Mouse (Mus musculus) lung, postnatal 0 days (tissue): ENCODE results near the gene Prrt1. TPM values are rescaled to one million over a fixed set of nuclear protein-coding genes. Genes with fewer than 3 reads are reported as not detected.
A peak's percentile ranks its signal among the peaks of the same experiment; 100 is the strongest.

Experiments used
- ATAC-seq: fragments of 200-750 bp; cut with Nextera tagmentation; 2 replicates; pipeline ENCODE4 v1.8.0; 2017; ENCODE audit warnings: moderate library complexity
- DNase-seq: peaks from one replicate; pipeline ENCODE4 v3.0.0-alpha.2; 2016; ENCODE audit warnings: low spot score
- H3K27ac ChIP-seq: fragments of 300-500 bp; sonication (generic); 2 replicates; pipeline ENCODE4 v1.5.1; 2014; ENCODE audit warnings: antibody characterized with exemption, mild to moderate bottlenecking, low read length, mixed read lengths
- H3K27me3 ChIP-seq: fragments of 300-500 bp; sonication (generic); replicated peaks from 2 replicates; pipeline ENCODE4 v1.6.1; 2014; ENCODE audit warnings: low read length, mixed read lengths; ENCODE audit not compliant: insufficient read depth
- H3K36me3 ChIP-seq: fragments of 300-500 bp; sonication (generic); 2 replicates; pipeline ENCODE4 v1.6.1; 2014; ENCODE audit warnings: low read length, mixed read lengths; ENCODE audit not compliant: insufficient read depth
- H3K4me1 ChIP-seq: fragments of 300-500 bp; sonication (generic); 2 replicates; pipeline ENCODE4 v1.6.1; 2014; ENCODE audit warnings: antibody characterized with exemption, low read depth, low read length, mixed read lengths; ENCODE audit not compliant: insufficient read depth
- H3K4me2 ChIP-seq: fragments of 300-500 bp; sonication (generic); replicated peaks from 2 replicates; pipeline ENCODE4 v1.6.1; 2014; ENCODE audit warnings: low read depth, mild to moderate bottlenecking, low read length, moderate library complexity, mixed read lengths
- H3K4me3 ChIP-seq: fragments of 300-500 bp; sonication (generic); 2 replicates; pipeline ENCODE4 v1.5.1; 2014; ENCODE audit warnings: low read depth, low read length
- H3K9ac ChIP-seq: fragments of 300-500 bp; sonication (generic); replicated peaks from 2 replicates; pipeline ENCODE4 v1.6.1; 2014; ENCODE audit warnings: low read depth, mild to moderate bottlenecking
- H3K9me3 ChIP-seq: fragments of 300-500 bp; sonication (generic); 2 replicates; pipeline ENCODE4 v1.6.1; 2016; ENCODE audit warnings: low read length, mixed read lengths
- CTCF ChIP-seq: IDR thresholded peaks from 2 replicates; pipeline ENCODE4 v1.5.1; 2016; ENCODE audit warnings: antibody characterized with exemption, mild to moderate bottlenecking
- EP300 ChIP-seq: IDR thresholded peaks from 2 replicates; pipeline ENCODE4 v1.6.1; 2016; ENCODE audit warnings: antibody characterized with exemption, mild to moderate bottlenecking, control low read depth
- WGBS: fragments of 180-500 bp; shearing (Covaris S2); extraction: QIAGEN DNeasy Blood & Tissue Kit; methylation state at CpG from one replicate; pipeline ENCODE4 v1.1.7; 2014; 5-methylcytosine and 5-hydroxymethylcytosine counted together
- polyA plus RNA-seq: library from polyadenylated mRNA; unstranded; fragments of >200 nt; fragmentation: Nextera tagmentation; extraction: Ambion mirVana; gene quantifications from 2 replicates; pipeline ENCODE4 v1.2.1, GENCODE M21; 2015

The Prrt1 gene
- polyA plus RNA-seq, 1 experiment from 2014 or later = 0.29 TPM

GRCm38 (mm10) chr17:34613830-34614229 lies 15.5 kb upstream of the Prrt1 start:
- 89% methylated on average over 10 of the region's 10 CpGs for WGBS
- no peak for DNase-seq
- Histone ChIP-seq H3K4me2 (no peak overlapping the region), H3K9ac (no peak overlapping the region), H3K9me3 (no peaks in the 10 kb centered on the region), H3K27ac (no peak overlapping the region), H3K4me3 (no peak overlapping the region), H3K4me1 (0 out of 2 replicates have a peak, but pooled peaks cover under 1% of the 10 kb centered on the region), H3K36me3 (peaks cover 26% of the 10 kb centered on the region), H3K27me3 (no peaks in the 10 kb centered on the region)
- no peak for ATAC-seq
- TF ChIP-seq CTCF (no peak), EP300 (no peak)

- H3K36me3 ChIP-seq = peaks cover 26% of the 10 kb centered on the region
- TF ChIP-seq CTCF (no peak), EP300 (no peak)
- WGBS = 74% methylated on average over 6 of the region's 6 CpGs
- H3K4me1 ChIP-seq = no peaks in the 10 kb centered on the region
- H3K4me2 ChIP-seq = no peak within 1 kb of the TSS
- no peaks in the 10 kb centered on the region for H3K27me3 ChIP-seq
- ATAC-seq (no peak), DNase-seq (no peak)
- H3K9me3 ChIP-seq = no peaks in the 10 kb centered on the region
- no peak within 1 kb of the TSS for H3K9ac ChIP-seq
- no peak within 1 kb of the TSS for H3K4me3 ChIP-seq
- H3K27ac ChIP-seq = peak within 1 kb of the TSS; percentile 43; the same call in 1 of the 2 replicates
Observed at GRCm38 (mm10) chr17:34615871-34616270, 13.5 kb upstream of the Prrt1 start, which contains the start of gene Egfl8. Egfl8 (minus strand) TSS chr17:34615971.

GRCm38 (mm10) chr17:34618999-34619398 lies 10.3 kb upstream of the Prrt1 start:
- Histone ChIP-seq H3K36me3 (peaks cover 7% of the 10 kb centered on the region; the same call in 1 of the 2 replicates), H3K4me3 (no peak overlapping the region), H3K9me3 (no peaks in the 10 kb centered on the region), H3K4me2 (no peak overlapping the region), H3K4me1 (no peaks in the 10 kb centered on the region), H3K27ac (no peak overlapping the region), H3K9ac (no peak overlapping the region), H3K27me3 (no peaks in the 10 kb centered on the region)
- TF ChIP-seq CTCF (peak; percentile 91), EP300 (no peak)
- DNase-seq (peak; percentile 76), ATAC-seq (peak; percentile 53)
- WGBS = 11% methylated on average over 6 of the region's 6 CpGs

GRCm38 (mm10) chr17:34621006-34621405 lies 8.3 kb upstream of the Prrt1 start:
- no peaks in the 10 kb centered on the region for H3K9me3 ChIP-seq
- WGBS = 67% methylated on average over 8 of the region's 8 CpGs
- DNase-seq (no peak), ATAC-seq (no peak)
- no peak overlapping the region for H3K4me3 ChIP-seq
- H3K36me3 ChIP-seq = peaks cover 7% of the 10 kb centered on the region; the same call in 1 of the 2 replicates
- no peak overlapping the region for H3K9ac ChIP-seq
- H3K4me2 ChIP-seq = no peak overlapping the region
- no peaks in the 10 kb centered on the region for H3K4me1 ChIP-seq
- TF ChIP-seq EP300 = no peak
- TF ChIP-seq CTCF = no peak
- no peak overlapping the region for H3K27ac ChIP-seq
- H3K27me3 ChIP-seq = no peaks in the 10 kb centered on the region

DNA sequence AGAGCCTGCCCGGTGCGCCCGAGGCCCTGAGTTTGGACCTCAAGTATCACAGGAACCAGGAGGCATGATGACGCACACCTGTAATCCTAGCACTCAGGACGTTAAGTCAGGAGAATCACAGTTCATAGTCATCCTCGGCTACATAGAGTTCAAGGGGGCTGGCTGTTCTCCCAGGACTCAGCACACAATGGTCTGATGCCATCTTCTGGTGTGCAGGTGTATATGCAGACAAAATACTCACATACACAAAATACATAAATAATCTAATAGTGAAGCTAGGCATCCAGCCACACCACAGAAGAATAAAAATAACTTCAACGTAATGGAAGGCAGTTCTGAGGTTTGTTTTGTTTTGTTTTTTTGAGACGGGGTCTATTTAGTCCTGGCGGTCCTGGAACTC lies 6.2 kb upstream of the Prrt1 start:
- 80% methylated on average over 9 of the region's 9 CpGs for WGBS
- Histone ChIP-seq H3K36me3 (no peaks in the 10 kb centered on the region; the same call in 1 of the 2 replicates), H3K9ac (no peak overlapping the region)

GRCm38 (mm10) chr17:34624981-34625380 lies 4.4 kb upstream of the Prrt1 start:
- no peaks in the 10 kb centered on the region; the same call in 1 of the 2 replicates for H3K36me3 ChIP-seq
- no peak overlapping the region for H3K9ac ChIP-seq
- H3K9me3 ChIP-seq = no peaks in the 10 kb centered on the region
- peaks cover 5% of the 10 kb centered on the region for H3K27me3 ChIP-seq
- H3K27ac ChIP-seq = no peak overlapping the region
- H3K4me3 ChIP-seq = no peak overlapping the region
- ATAC-seq (no peak), DNase-seq (no peak)
- no peak overlapping the region for H3K4me2 ChIP-seq
- TF ChIP-seq CTCF (no peak), EP300 (no peak)
- WGBS = 97% methylated on average over 3 of the region's 3 CpGs
- H3K4me1 ChIP-seq = peaks cover 21% of the 10 kb centered on the region; the same call in 1 of the 2 replicates

More for the DNA sequence above, 6.2 kb upstream of the Prrt1 start:
- no peak overlapping the region for H3K4me3 ChIP-seq
- DNase-seq (no peak), ATAC-seq (no peak)
- H3K4me1 ChIP-seq = peaks cover 11% of the 10 kb centered on the region; the same call in 1 of the 2 replicates
- H3K4me2 ChIP-seq = no peak overlapping the region
- H3K27ac ChIP-seq = no peak overlapping the region
- H3K9me3 ChIP-seq = no peaks in the 10 kb centered on the region
- no peaks in the 10 kb centered on the region for H3K27me3 ChIP-seq
- TF ChIP-seq CTCF = peak; percentile 49
- no peak for TF ChIP-seq EP300
